Mouse (Mus musculus): Measurements from ENCODE around the gene Tmem210.
A peak's percentile ranks its signal among the peaks of the same experiment; 100 is the strongest.
"Not testable (repeated sequence)": the region's sequence is repeated elsewhere in the genome, so short reads cannot be mapped to it uniquely, and the experiment has no call there.

Gene Tmem210

GRCm38 (mm10) chr2:25287927-25288649 lies at the start of gene Tmem210:
Gene Tmem210, plus strand, starts transcription at chr2:25288145.
- DNase-seq, result no peak

DNA sequence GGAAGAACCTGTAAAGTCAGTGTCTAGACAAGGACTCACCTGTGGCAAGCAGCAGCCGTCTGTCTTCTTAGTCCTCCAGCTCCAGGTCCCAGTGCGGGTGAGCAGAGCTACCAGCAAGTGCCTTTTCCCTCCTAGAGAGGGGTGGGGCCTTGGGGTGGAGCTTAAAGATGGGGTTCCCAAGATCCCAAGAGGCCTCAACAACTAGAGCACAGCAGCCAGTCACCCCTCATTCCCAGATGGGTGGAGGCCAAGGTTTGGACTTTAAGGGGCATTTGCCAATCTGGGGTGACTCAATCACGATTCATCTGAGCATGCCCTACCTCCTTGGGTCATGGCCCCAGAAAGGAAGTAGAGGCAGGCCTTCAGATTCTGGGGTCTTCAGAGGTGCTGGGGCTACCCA lies 48.2 kb upstream of the Tmem210 start:
- DNase-seq, result no peak

GRCm38 (mm10) chr2:25240310-25240709 lies 47.6 kb upstream of the Tmem210 start:
- DNase-seq, result no peak

- DNase-seq, result peak; percentile 63
Observed at GRCm38 (mm10) chr2:25240723-25241437, 47.1 kb upstream of the Tmem210 start.

DNA sequence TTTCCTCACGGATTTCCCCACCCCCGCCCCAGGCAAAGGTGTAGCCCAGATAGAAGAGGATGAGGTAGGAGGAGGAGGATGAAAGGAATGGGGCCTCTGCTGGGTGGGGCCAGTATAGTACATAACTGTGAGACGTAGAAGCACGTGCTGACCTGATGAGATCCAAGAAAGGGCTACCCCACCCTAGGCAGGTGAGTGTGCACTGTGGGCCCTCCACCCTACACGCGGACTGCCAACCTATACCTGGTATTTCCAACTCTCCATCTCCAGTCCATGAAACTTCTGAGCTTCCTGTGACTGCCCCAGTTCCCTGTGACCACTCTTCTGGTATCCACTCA lies 46.5 kb upstream of the Tmem210 start:
- no peak for DNase-seq

DNA sequence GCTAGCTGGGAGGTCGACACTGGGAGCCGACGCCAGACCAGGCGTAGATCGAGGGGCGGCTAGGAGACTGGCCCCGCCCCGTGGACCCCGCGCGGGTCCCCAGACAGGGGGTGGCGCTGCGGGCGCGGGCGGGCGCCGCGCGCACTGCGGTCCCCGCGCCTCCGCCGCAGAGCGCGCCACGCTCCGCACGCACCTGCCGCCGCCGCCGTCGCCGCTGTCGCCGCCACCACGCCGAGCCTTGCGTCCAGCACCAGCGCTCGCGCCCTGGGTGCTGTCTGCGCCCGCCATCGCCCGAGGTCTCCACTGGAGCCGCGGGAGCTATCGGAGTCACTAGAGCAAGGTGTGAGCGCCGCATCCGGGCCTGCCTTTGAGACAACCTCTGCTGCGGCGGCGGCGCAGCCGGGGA lies 45.8 kb upstream of the Tmem210 start, which contains the start of the genes Rnf208 and Cysrt1:
Gene Rnf208, plus strand, starts transcription at position 155 of the 406 bp plus-strand sequence.
Gene Cysrt1, minus strand, starts transcription at position 352 of the 406 bp plus-strand sequence.
- peak; percentile 50 for DNase-seq

DNA sequence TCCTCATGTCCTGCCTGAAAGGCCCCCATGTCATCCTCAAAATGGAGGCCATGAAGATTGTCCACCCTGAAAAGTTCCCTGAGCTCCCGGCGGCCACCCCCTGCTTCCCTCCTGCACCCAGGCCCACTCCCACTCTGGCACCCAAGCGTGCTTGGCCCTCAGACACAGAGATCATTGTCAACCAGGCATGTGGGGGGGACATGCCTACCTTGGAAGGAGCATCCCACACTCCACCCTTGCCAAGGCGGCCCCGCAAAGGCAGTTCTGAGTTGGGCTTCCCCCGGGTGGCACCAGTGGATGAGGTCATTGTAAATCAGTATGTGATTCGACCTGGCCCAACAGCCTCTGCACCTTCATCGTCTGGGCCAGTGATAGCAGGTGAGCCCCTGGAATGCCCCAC lies 44.6 kb upstream of the Tmem210 start:
- DNase-seq, result no peak

DNA sequence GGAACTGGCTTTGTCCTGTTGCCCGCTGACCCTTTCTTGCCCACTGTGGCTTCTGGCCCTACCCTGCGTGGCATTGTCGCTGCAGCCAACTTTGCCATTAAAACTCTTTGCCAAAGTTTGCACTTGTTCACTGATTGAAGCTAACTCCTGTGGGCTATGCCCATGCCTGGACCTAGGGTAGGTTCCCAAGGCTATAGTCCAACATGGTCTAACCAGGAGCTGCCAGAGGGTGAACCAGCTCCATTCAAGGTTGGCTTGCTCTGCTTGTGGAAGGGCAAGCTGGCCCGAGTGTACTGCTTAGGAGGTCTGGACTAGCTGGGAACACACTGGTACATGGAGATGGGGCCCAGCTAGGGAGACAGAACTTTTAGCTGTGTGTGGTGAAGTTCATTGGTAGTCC lies 43.8 kb upstream of the Tmem210 start:
- no peak for DNase-seq

DNA sequence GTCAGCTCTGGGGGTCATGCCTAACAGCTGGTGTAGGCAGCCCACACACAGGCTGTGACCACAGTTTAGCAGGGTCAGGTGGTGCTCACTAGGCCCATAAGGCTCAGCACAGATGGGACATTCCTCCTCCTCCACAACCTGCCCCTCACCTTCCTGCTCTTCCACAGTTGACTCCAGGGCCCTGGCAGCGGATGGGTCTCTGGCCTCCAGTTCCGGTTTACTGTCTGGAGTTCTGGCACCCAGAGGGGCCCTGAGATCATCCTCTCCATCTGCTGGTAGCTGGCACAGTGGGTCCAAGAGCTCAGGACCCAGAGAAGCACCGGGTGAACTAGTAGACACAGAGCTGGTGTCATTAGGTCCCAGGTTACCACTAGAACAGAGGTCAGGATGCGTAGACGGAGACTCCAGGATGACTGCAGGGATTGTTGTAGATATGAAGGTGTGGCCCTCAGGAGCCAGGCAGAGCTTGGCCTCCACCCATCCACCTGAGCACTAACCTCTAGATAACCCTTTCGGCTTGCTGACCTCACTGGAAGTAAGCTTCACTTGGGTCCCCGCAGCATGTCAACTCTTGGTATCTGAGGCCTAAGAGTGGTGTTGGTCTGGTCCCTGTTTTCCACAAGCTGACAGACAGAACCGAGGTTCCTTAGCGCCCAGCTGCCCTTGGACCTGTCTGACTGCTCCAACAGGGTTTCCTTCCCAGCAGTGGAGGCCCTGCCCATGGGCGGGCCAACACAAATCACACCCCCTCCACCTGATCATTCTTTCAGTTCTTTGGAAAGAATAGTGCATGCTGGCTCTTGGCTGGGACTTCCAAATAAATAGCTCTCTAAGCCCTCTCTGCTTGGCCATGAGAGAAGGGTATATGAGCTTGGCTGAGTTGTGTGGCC lies 41.5 kb upstream of the Tmem210 start, which contains the start of gene AL732309.1:
Gene AL732309.1, minus strand, starts transcription at position 681 of the 890 bp plus-strand sequence.
- DNase-seq, result no peak

GRCm38 (mm10) chr2:25252331-25252730 lies 35.6 kb upstream of the Tmem210 start:
- peak; percentile 44 for DNase-seq

DNA sequence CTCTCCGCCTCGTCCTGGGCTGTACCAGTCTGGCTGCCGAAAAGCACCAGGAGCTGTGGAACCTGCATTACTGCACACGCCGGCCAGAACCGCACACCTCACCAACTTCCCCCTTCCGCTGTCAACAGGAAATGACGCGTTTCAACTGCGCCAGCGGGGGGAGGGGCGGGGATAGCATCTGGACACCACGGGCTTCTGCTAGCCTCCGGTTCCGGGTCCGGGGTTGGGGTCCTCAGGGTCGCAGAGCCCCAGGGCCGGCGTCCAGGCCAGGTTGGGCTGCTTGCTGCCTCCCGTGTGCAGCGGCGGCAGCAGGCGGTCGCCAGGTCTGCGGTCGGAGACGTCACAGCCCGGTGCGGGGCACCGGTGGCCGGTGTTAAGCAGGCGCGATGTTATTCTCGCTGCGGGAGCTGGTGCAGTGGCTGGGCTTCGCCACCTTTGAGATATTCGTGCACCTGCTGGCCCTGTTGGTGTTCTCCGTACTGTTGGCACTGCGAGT lies 32.6 kb upstream of the Tmem210 start, which contains the start of gene Tmem203:
Gene Tmem203, plus strand, starts transcription at position 156 of the 496 bp plus-strand sequence.
- DNase-seq, result peak; percentile 88

DNA sequence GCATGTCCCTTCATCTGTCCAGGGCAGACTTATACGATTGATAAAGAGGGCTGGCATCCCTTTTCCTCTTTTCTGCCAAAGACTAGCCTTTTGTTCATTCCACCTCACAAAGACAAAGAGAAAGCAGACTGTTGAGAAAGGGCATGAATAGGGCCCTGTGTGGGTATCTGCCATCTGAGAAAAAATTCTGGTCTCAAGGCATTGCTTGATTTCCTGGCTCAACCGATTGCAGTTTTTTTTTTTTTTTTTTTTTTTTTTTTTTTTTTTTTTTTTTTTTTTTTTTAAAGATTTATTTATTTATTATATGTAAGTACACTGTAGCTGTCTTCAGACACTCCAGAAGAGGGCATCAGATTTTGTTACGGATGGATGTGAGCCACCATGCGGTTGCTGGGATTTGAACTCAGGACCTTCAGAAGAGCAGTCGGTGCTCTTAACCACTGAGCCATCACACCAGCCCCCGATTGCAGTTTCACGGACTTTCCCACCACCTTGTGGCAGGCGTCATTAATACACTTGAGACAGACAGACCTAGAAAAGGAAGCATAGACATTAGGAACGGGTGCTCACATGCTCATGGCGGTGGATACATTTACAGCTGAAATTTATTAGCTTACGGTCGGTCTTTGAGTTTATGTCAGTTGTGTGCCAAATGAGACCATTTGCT lies 31.4 kb upstream of the Tmem210 start:
- peak; percentile 78 for DNase-seq

- not testable (repeated sequence) for DNase-seq
Observed at GRCm38 (mm10) chr2:25257250-25257649, 30.7 kb upstream of the Tmem210 start.

GRCm38 (mm10) chr2:25258887-25259286 lies 29.1 kb upstream of the Tmem210 start:
- DNase-seq, result no peak

DNA sequence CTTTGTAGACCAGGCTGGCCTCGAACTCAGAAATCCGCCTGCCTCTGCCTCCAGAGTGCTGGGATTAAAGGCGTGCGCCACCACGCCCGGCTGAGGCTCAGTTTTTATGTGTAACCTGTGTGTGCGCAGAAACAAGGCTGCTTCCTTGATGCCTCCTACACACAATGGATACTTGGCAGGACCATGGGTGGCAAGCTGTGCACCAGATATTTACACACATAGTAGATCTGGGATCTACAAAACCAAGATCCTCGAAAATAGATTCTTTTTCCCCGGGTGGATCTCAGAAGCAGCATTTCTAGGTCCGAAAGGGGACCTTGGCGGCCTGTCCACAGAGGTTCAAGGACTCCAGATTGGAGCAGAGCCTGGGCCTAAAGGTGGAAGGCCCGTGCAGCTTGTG lies 26.1 kb upstream of the Tmem210 start:
- DNase-seq, result no peak

- DNase-seq, result peak; percentile 97
Observed at GRCm38 (mm10) chr2:25262291-25262767, 25.6 kb upstream of the Tmem210 start, which contains the start of gene Tprn. Gene Tprn, plus strand, starts transcription at chr2:25262618.

- peak; percentile 74 for DNase-seq
Observed at GRCm38 (mm10) chr2:25262795-25263622, 24.9 kb upstream of the Tmem210 start.

GRCm38 (mm10) chr2:25263623-25264285 lies 24.2 kb upstream of the Tmem210 start:
- no peak for DNase-seq

DNA sequence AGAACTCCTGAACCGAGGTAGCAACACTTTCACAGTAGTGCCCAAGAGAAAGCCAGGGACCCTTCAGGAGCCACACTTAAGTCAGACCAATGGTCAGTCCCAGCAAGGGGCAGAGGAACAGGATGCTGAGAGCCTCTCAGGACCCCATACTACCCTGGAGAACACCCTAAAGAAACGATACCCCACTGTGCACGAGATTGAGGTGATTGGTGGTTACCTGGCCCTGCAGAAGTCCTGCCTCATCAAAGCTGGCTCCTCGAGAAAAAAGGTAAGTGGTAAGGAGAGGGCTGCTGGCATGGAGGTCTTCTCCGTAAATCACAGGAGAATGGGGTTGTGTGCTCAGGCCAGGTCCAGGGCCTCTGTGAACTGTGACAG lies 23.7 kb upstream of the Tmem210 start:
- no peak for DNase-seq

GRCm38 (mm10) chr2:25264851-25265250 lies 23.1 kb upstream of the Tmem210 start:
- no peak for DNase-seq

Measured in thymus, postnatal 14 days (tissue).